Mouse (Mus musculus) midbrain, embryonic 11.5 days (tissue): ENCODE results near the gene Cldn15. TPM values are rescaled to one million over a fixed set of nuclear protein-coding genes. Genes with fewer than 3 reads are reported as not detected.

Experiments used
- ATAC-seq: fragments of 200-750 bp; cut with Nextera tagmentation; 2 replicates; pipeline ENCODE4 v1.8.0; 2017; ENCODE audit warnings: moderate TSS enrichment, moderate library complexity; ENCODE audit not compliant: low FRiP score
- DNase-seq: peaks from one replicate; pipeline ENCODE4 v3.0.0; 2015; ENCODE audit warnings: low spot score; ENCODE audit errors: missing footprints
- H3K27ac ChIP-seq: fragments of 300-500 bp; sonication (generic); 2 replicates; pipeline ENCODE4 v1.5.1; 2014; ENCODE audit warnings: low read depth, low read length
- H3K27me3 ChIP-seq: fragments of 300-500 bp; sonication (generic); 2 replicates; pipeline ENCODE4 v1.6.1; 2014; ENCODE audit warnings: mild to moderate bottlenecking, low read length, moderate library complexity, mixed read lengths; ENCODE audit not compliant: control insufficient read depth, insufficient read depth
- H3K36me3 ChIP-seq: fragments of 300-500 bp; sonication (generic); 2 replicates; pipeline ENCODE4 v1.6.1; 2014; ENCODE audit warnings: mild to moderate bottlenecking, low read length, moderate library complexity, mixed read lengths; ENCODE audit not compliant: control insufficient read depth, insufficient read depth
- H3K4me1 ChIP-seq: fragments of 300-500 bp; sonication (generic); 2 replicates; pipeline ENCODE4 v1.6.1; 2014; ENCODE audit warnings: low read length; ENCODE audit not compliant: control insufficient read depth, insufficient read depth
- H3K4me2 ChIP-seq: fragments of 300-500 bp; sonication (generic); 2 replicates; pipeline ENCODE4 v1.6.1; 2014; ENCODE audit warnings: mild to moderate bottlenecking, moderate library complexity
- H3K4me3 ChIP-seq: fragments of 300-500 bp; sonication (generic); 2 replicates; pipeline ENCODE4 v1.5.1; 2014; ENCODE audit warnings: low read depth, low read length
- H3K9ac ChIP-seq: fragments of 300-500 bp; sonication (generic); 2 replicates; pipeline ENCODE4 v1.6.1; 2014; ENCODE audit warnings: low read length
- H3K9me3 ChIP-seq: fragments of 300-500 bp; sonication (generic); 2 replicates; pipeline ENCODE4 v1.6.1; 2016; ENCODE audit warnings: low read length; ENCODE audit not compliant: control insufficient read depth
- WGBS: fragments of 180-500 bp; shearing (Covaris S2); extraction: QIAGEN DNeasy Blood & Tissue Kit; methylation state at CpG from one replicate; pipeline ENCODE4 v1.1.7; 2014; 5-methylcytosine and 5-hydroxymethylcytosine counted together
- polyA plus RNA-seq: library from polyadenylated mRNA; unstranded; fragments of >200 nt; fragmentation: Nextera tagmentation; extraction: Ambion mirVana; gene quantifications from 2 replicates; pipeline ENCODE4 v1.2.1, GENCODE M21; 2014

The Cldn15 gene
- polyA plus RNA-seq: 0.22 and 0.26 TPM in 2 replicates

DNA sequence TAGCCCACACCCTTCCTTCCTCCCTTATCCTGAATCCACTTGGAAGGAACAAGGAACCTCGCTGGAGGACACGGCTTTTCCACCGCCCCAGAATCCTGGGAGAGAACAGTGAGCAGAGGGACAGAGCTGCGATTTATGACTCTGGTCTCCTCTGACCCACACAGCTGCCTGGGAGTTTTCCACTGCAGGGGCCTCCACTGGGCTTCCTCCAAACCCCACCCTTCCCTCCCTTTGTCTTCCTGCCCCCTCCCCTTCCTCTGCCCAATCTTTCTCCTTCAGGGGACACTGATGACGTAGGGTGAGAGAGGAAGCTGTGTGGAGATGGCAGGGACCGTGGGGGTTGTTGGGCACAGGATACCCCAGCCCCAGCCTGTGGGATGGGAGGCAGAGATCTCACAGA, at the start of gene Cldn15:
Cldn15 (plus strand) TSS at position 286 of the 400 bp plus-strand sequence.
- no peak within 1 kb of the TSS for H3K9ac ChIP-seq
- H3K36me3 ChIP-seq: peaks cover 18% of the 10 kb centered on the region
- WGBS: 86% methylated on average over 5 of the region's 6 CpGs
- no peaks in the 10 kb centered on the region for H3K27me3 ChIP-seq
- no peak within 1 kb of the TSS for H3K4me2 ChIP-seq
- DNase-seq: no peak
- H3K4me1 ChIP-seq: peaks cover 6% of the 10 kb centered on the region
- no peak within 1 kb of the TSS for H3K4me3 ChIP-seq
- ATAC-seq: no peak
- no peak within 1 kb of the TSS for H3K27ac ChIP-seq
- H3K9me3 ChIP-seq: no peaks in the 10 kb centered on the region

- H3K4me1 ChIP-seq: peaks cover 5% of the 10 kb centered on the region
- H3K9me3 ChIP-seq: no peaks in the 10 kb centered on the region
- no peak overlapping the region for H3K4me2 ChIP-seq
- H3K36me3 ChIP-seq: peaks cover 4% of the 10 kb centered on the region
- no peak overlapping the region for H3K9ac ChIP-seq
- no peak overlapping the region for H3K4me3 ChIP-seq
- ATAC-seq: no peak
- peak; percentile 83 for DNase-seq
- H3K27me3 ChIP-seq: no peaks in the 10 kb centered on the region
- 95% methylated on average over 8 of the region's 8 CpGs for WGBS
- H3K27ac ChIP-seq: no peak overlapping the region
These were observed 48.7 kb upstream of the Cldn15 start for GRCm38 (mm10) chr5:136917613-136918242.

DNA sequence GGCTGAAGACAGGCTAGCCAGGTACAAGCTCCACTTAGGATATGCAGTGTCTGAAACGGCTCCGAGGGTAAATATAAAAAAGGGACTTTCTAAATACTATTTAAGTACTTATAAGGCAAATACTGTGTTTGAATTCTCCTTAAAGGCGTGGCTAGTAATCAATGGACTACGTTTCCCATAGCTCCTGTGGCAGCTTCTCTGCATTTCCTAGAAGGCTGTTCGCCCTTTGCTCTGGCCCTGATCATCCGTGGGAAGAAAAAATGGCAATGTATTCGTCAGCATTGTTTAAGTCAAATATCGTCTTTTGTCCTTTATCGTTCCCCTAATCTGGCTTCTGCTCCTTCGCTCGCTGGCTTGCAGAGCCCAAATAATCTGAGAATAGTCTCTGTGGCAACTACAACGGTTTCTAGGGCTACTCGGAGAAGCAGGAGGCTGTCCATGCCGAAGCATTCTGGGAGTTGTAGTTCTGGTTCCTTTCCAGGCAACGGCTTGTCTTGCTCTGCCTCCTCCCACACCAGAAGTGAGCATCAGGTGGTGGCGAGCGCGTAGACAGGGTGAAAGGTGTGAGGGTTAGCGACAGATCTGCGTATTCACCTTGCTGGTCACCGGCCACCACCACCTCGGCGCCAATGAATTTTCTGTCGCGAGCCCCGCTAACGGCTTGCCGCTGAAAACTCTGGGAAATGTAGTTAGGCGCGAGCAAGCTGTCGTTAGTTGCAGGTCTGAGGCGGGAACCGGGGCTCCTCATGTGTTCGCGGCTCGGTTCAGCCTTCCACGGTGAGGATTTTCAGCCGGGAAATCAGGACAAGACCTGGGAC, 47.6 kb upstream of the Cldn15 start:
- 4% methylated on average over 38 of the region's 38 CpGs for WGBS
- ATAC-seq (peak; percentile 87), DNase-seq (peak; percentile 98)
- Histone ChIP-seq H3K4me2 (peak overlapping the region; percentile 75), H3K36me3 (no peaks in the 10 kb centered on the region), H3K9me3 (no peaks in the 10 kb centered on the region), H3K9ac (peak overlapping the region; percentile 70), H3K27me3 (no peaks in the 10 kb centered on the region), H3K4me3 (peak overlapping the region; percentile 49), H3K4me1 (peaks cover 5% of the 10 kb centered on the region), H3K27ac (no peak overlapping the region)

GRCm38 (mm10) chr5:136919546-136920301, 46.7 kb upstream of the Cldn15 start:
- H3K4me1 ChIP-seq: peaks cover 5% of the 10 kb centered on the region
- ATAC-seq (peak; percentile 23; the same call in 1 of the 2 replicates), DNase-seq (peak; percentile 86)
- H3K4me3 ChIP-seq: peak overlapping the region; percentile 49
- no peaks in the 10 kb centered on the region for H3K9me3 ChIP-seq
- H3K4me2 ChIP-seq: peak overlapping the region; percentile 75
- H3K36me3 ChIP-seq: no peaks in the 10 kb centered on the region
- whole genome bisulfite sequencing: 29% methylated on average over 18 of the region's 18 CpGs
- no peaks in the 10 kb centered on the region for H3K27me3 ChIP-seq
- peak overlapping the region; percentile 70 for H3K9ac ChIP-seq
- no peak overlapping the region for H3K27ac ChIP-seq

DNA sequence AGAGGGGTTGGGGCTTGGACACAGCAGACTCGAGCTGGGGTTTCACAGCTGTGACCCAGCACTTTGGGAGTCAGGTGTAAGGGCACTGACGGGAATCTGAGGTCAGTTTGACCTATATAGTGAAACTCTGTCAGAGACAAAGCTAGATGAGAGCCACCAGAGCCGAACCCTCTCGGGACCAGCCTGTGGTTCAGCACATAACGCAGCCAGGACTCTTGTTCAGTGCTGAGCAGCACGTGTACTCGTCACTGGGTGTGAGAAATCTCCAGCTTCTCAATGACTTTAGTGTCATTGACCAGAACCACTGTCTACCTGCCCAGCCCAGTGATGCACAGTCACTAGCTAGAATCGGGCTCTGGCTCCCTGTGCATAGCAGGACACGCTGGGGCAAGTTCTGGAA, 43.6 kb upstream of the Cldn15 start:
- WGBS: 89% methylated on average over 9 of the region's 9 CpGs
- Histone ChIP-seq H3K4me1 (peaks cover 5% of the 10 kb centered on the region), H3K27me3 (no peaks in the 10 kb centered on the region), H3K4me3 (no peak overlapping the region), H3K9ac (no peak overlapping the region), H3K4me2 (no peak overlapping the region), H3K9me3 (no peaks in the 10 kb centered on the region), H3K36me3 (no peaks in the 10 kb centered on the region; the same call in 1 of the 2 replicates), H3K27ac (no peak overlapping the region)
- DNase-seq (peak; percentile 47), ATAC-seq (no peak)

- 75% methylated on average over 7 of the region's 7 CpGs for WGBS
- Histone ChIP-seq H3K9me3 (no peaks in the 10 kb centered on the region), H3K4me2 (no peak overlapping the region)
These were observed 42.5 kb upstream of the Cldn15 start for GRCm38 (mm10) chr5:136923751-136924478.

GRCm38 (mm10) chr5:136929073-136929472, 37.3 kb upstream of the Cldn15 start:
- H3K36me3 ChIP-seq: no peaks in the 10 kb centered on the region; the same call in 1 of the 2 replicates
- H3K27me3 ChIP-seq: no peaks in the 10 kb centered on the region
- H3K4me1 ChIP-seq: no peaks in the 10 kb centered on the region
- DNase-seq (peak; percentile 98), ATAC-seq (peak; percentile 64)
- H3K4me3 ChIP-seq: no peak overlapping the region
- H3K9ac ChIP-seq: no peak overlapping the region
- H3K27ac ChIP-seq: no peak overlapping the region
- H3K9me3 ChIP-seq: no peaks in the 10 kb centered on the region
- WGBS: 22% methylated on average over 4 of the region's 4 CpGs
- no peak overlapping the region for H3K4me2 ChIP-seq

More at GRCm38 (mm10) chr5:136923751-136924478, 42.5 kb upstream of the Cldn15 start:
- H3K27ac ChIP-seq: no peak overlapping the region
- DNase-seq: peak; percentile 33
- no peak overlapping the region for H3K9ac ChIP-seq
- no peak for ATAC-seq
- H3K27me3 ChIP-seq: no peaks in the 10 kb centered on the region
- H3K36me3 ChIP-seq: no peaks in the 10 kb centered on the region; the same call in 1 of the 2 replicates
- H3K4me1 ChIP-seq: peaks cover 5% of the 10 kb centered on the region
- no peak overlapping the region for H3K4me3 ChIP-seq

DNA sequence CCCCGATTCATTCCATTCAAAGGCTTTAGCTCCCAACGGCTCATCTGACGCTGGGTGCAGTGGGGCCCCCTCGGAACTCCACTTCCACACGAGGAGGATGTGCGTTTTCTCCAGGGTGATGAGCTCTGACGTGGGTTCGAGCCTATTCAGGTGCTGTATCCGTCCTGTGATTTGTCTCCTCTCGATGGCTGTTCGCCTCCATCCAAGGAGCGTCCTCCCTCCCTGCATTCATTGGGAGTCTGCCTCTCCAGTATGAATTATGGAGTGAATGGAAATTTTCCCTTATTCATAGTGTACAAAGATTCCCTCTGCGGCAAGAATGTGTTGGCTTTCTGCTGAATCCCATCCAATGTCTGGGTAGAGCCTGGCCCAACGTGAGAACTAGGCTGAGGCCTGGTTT, 34.5 kb upstream of the Cldn15 start:
- Histone ChIP-seq H3K9ac (no peak overlapping the region), H3K27me3 (no peaks in the 10 kb centered on the region), H3K4me2 (no peak overlapping the region), H3K4me1 (no peaks in the 10 kb centered on the region), H3K9me3 (no peaks in the 10 kb centered on the region), H3K36me3 (no peaks in the 10 kb centered on the region; the same call in 1 of the 2 replicates), H3K27ac (no peak overlapping the region), H3K4me3 (no peak overlapping the region)
- WGBS: 86% methylated on average over 14 of the region's 14 CpGs
- ATAC-seq: no peak
- DNase-seq: peak; percentile 56
